ENCODE assay signal across 9 mouse cellular contexts in genomic region chr6:42351776-42352485, GRCm38 (mm10). TPM values are rescaled to one million over a fixed set of nuclear protein-coding genes. Genes with fewer than 3 reads are reported as not detected.
DNase-seq lines count a peak whose midpoint lies in the region; ATAC-seq and TF ChIP-seq lines count a peak whose summit lies in the region.
"Had no signal": no experiment of that assay in that cellular context is flagged by ENCODE, and none has a peak within 500 bp of the region (broad histone marks: within the 10 kb centered on the region; RNA-seq: fewer than 3 reads in every experiment).

No protein-coding gene starts in this region.

- 74% methylated on average over 7 of the region's 7 CpGs for WGBS in kidney, embryonic 14.5 days
- 88% methylated on average over 7 of the region's 7 CpGs for WGBS in limb, embryonic 11.5 days
- WGBS in midbrain, postnatal 0 days, result 86% methylated on average over 7 of the region's 7 CpGs

- no peaks in the 10 kb centered on the region for H3K9me3 ChIP-seq in kidney, embryonic 14.5 days (ENCODE audit: control insufficient read depth, low read length)
- no peaks in the 10 kb centered on the region for H3K9me3 ChIP-seq in limb, embryonic 11.5 days (ENCODE audit: control insufficient read depth, low read length)
- H3K9me3 ChIP-seq in midbrain, postnatal 0 days (ENCODE audit: low read length), result no peaks in the 10 kb centered on the region

- H3K4me3 ChIP-seq in kidney, embryonic 14.5 days (ENCODE audit: low read length), result peak overlapping the region; percentile 85; the same call in 1 of the 2 replicates
- peak overlapping the region; percentile 90 for H3K4me3 ChIP-seq in embryonic fibroblast, embryonic 13.5 days (ENCODE audit: insufficient read depth, low read length)
- no peak overlapping the region; the same call in 1 of the 2 replicates for H3K4me3 ChIP-seq in limb, embryonic 11.5 days (ENCODE audit: low read depth, low read length)
- no peak overlapping the region for H3K4me3 ChIP-seq in midbrain, postnatal 0 days (ENCODE audit: low read depth, low read length)

- H3K4me2 ChIP-seq in kidney, embryonic 14.5 days (replicated peaks; ENCODE audit: low read depth, low read length), result peak overlapping the region; percentile 73
- peak overlapping the region; percentile 82; the same call in 1 of the 2 replicates for H3K4me2 ChIP-seq in limb, embryonic 11.5 days (ENCODE audit: low read depth, severe bottlenecking)
- peak overlapping the region; percentile 92; the same call in 1 of the 2 replicates for H3K4me2 ChIP-seq in midbrain, postnatal 0 days (ENCODE audit: low read depth, low read length, poor library complexity, severe bottlenecking)

- H3K27me3 ChIP-seq in kidney, embryonic 14.5 days (ENCODE audit: control insufficient read depth, insufficient read depth, low read length), result no peaks in the 10 kb centered on the region
- H3K27me3 ChIP-seq in limb, embryonic 11.5 days (ENCODE audit: control insufficient read depth, insufficient read depth, low read length), result no peaks in the 10 kb centered on the region
- H3K27me3 ChIP-seq in midbrain, postnatal 0 days (ENCODE audit: insufficient read depth, low read length), result no peaks in the 10 kb centered on the region

- TF ChIP-seq POLR2A in embryonic fibroblast, embryonic 13.5 days (IDR thresholded peaks at IDR 0.05; ENCODE audit: low read depth, low read length), result peak; percentile 25; the same call in 1 of the 2 replicates

- H3K4me1 ChIP-seq in kidney, embryonic 14.5 days (ENCODE audit: control insufficient read depth, insufficient read depth, low read length), result peaks cover 29% of the 10 kb centered on the region
- peaks cover 22% of the 10 kb centered on the region for H3K4me1 ChIP-seq in embryonic fibroblast, embryonic 13.5 days (ENCODE audit: control insufficient read depth, insufficient read depth, low read length)
- H3K4me1 ChIP-seq in limb, embryonic 11.5 days (ENCODE audit: control insufficient read depth, insufficient read depth, low read length), result peaks cover 15% of the 10 kb centered on the region
- peaks cover 23% of the 10 kb centered on the region; the same call in 1 of the 2 replicates for H3K4me1 ChIP-seq in midbrain, postnatal 0 days (ENCODE audit: insufficient read depth, low read length)

- no peak overlapping the region for H3K27ac ChIP-seq in kidney, embryonic 14.5 days (ENCODE audit: low read depth, low read length)
- peak overlapping the region; percentile 90 for H3K27ac ChIP-seq in embryonic fibroblast, embryonic 13.5 days (ENCODE audit: insufficient read depth, low read length)
- no peak overlapping the region for H3K27ac ChIP-seq in limb, embryonic 11.5 days (replicated peaks; ENCODE audit: low read depth, low read length)
- no peak overlapping the region for H3K27ac ChIP-seq in midbrain, postnatal 0 days (ENCODE audit: low read depth, low read length)

- no peak for ATAC-seq in kidney, embryonic 14.5 days (ENCODE audit: low FRiP score, low TSS enrichment)
- no peak for ATAC-seq in limb, embryonic 11.5 days (ENCODE audit: insufficient number of reproducible peaks, low FRiP score, low TSS enrichment, low read depth)
- ATAC-seq in midbrain, postnatal 0 days (ENCODE audit: low FRiP score), result no peak

- H3K9ac ChIP-seq in kidney, embryonic 14.5 days (ENCODE audit: low read depth, low read length), result no peak overlapping the region
- no peak overlapping the region for H3K9ac ChIP-seq in limb, embryonic 11.5 days (ENCODE audit: low read length)
- H3K9ac ChIP-seq in midbrain, postnatal 0 days (replicated peaks; ENCODE audit: low read length, poor library complexity, severe bottlenecking), result no peak overlapping the region

- TF ChIP-seq CTCF in embryonic fibroblast, embryonic 13.5 days (IDR thresholded peaks at IDR 0.05; ENCODE audit: borderline replicate concordance, insufficient read depth, low read length), result no peak
- no peak for TF ChIP-seq CTCF in midbrain, postnatal 0 days (IDR thresholded peaks at IDR 0.05)

- DNase-seq in kidney, adult 18-20 months, result no peak
- DNase-seq in limb, embryonic 11.5 days (ENCODE audit: low spot score), result no peak
- DNase-seq in midbrain, postnatal 0 days (ENCODE audit: low spot score), result no peak
- no peak for DNase-seq in right cerebral cortex, adult 18-20 months
- no peak for DNase-seq in gastrocnemius, postnatal 10 days
- no peak for DNase-seq in left cerebral cortex, adult 18-20 months (ENCODE audit: low spot score in 2 of 2)

- H3K36me3 ChIP-seq in kidney, embryonic 14.5 days (ENCODE audit: control insufficient read depth, insufficient read depth, low read length), result peaks cover 49% of the 10 kb centered on the region
- H3K36me3 ChIP-seq in limb, embryonic 11.5 days (ENCODE audit: control insufficient read depth, insufficient read depth, low read length), result peaks cover 12% of the 10 kb centered on the region
- H3K36me3 ChIP-seq in midbrain, postnatal 0 days (ENCODE audit: insufficient read depth, low read length), result peaks cover 12% of the 10 kb centered on the region

RNA-seq across cellular contexts. Expression of gene Zyx, which starts 2.5 kb away (rescaled TPM):
- 87.0 and 118 TPM in 2 replicates for polyA plus RNA-seq in kidney, embryonic 14.5 days (2014; fragmentation: Nextera tagmentation; extraction: Ambion mirVana)
- polyA plus RNA-seq in embryonic fibroblast, embryonic 13.5 days (2011; ENCODE audit: insufficient read length, low read depth, missing spikeins), result 250 and 305 TPM in 2 replicates
- polyA plus RNA-seq in limb, embryonic 11.5 days (2014; fragmentation: Nextera tagmentation; extraction: Ambion mirVana), result 97.7 and 101 TPM in 2 replicates
- 47.3 and 71.7 TPM in 2 replicates for total RNA-seq in midbrain, postnatal 0 days (2014; rRNA removed)
- polyA plus RNA-seq in midbrain, postnatal 0 days (2015; fragmentation: Nextera tagmentation; extraction: Ambion mirVana), result 60.5 and 62.7 TPM in 2 replicates
- total RNA-seq in gastrocnemius, postnatal 10 days (2021), result 10 to 100 TPM; 49.8 to 58.8 TPM
- total RNA-seq in left cerebral cortex, adult 18-20 months (2021), result 10 to 100 TPM; 48.9 to 51.2 TPM

RNA-seq across cellular contexts. Expression of gene Epha1, which starts 21.1 kb away (rescaled TPM):
- 3.1 and 3.3 TPM in 2 replicates for polyA plus RNA-seq in kidney, embryonic 14.5 days (2014; fragmentation: Nextera tagmentation; extraction: Ambion mirVana)
- 2.1 and 5.2 TPM in 2 replicates for polyA plus RNA-seq in embryonic fibroblast, embryonic 13.5 days (2011; ENCODE audit: insufficient read length, low read depth, missing spikeins)
- 2.5 and 4.6 TPM in 2 replicates for polyA plus RNA-seq in limb, embryonic 11.5 days (2014; fragmentation: Nextera tagmentation; extraction: Ambion mirVana)
- total RNA-seq in midbrain, postnatal 0 days (2014; rRNA removed), result 0.71 and 1.1 TPM in 2 replicates
- 0.58 and 0.74 TPM in 2 replicates for polyA plus RNA-seq in midbrain, postnatal 0 days (2015; fragmentation: Nextera tagmentation; extraction: Ambion mirVana)
- under 1 TPM; 0.35 to 0.36 TPM for total RNA-seq in gastrocnemius, postnatal 10 days (2021)
- under 1 TPM in 1 of 2 experiments, not detected in 1; 0.23 TPM for total RNA-seq in left cerebral cortex, adult 18-20 months (2021)

RNA-seq across cellular contexts. Expression of gene Fam131b, which starts 27.5 kb away (rescaled TPM):
- polyA plus RNA-seq in kidney, embryonic 14.5 days (2014; fragmentation: Nextera tagmentation; extraction: Ambion mirVana), result 0.05 and 0.11 TPM in 2 replicates
- 5.7 and 6.7 TPM in 2 replicates for polyA plus RNA-seq in embryonic fibroblast, embryonic 13.5 days (2011; ENCODE audit: insufficient read length, low read depth, missing spikeins)
- polyA plus RNA-seq in limb, embryonic 11.5 days (2014; fragmentation: Nextera tagmentation; extraction: Ambion mirVana), result 0.85 and 0.89 TPM in 2 replicates
- 55.6 and 59.6 TPM in 2 replicates for total RNA-seq in midbrain, postnatal 0 days (2014; rRNA removed)
- 5.6 and 6.0 TPM in 2 replicates for polyA plus RNA-seq in midbrain, postnatal 0 days (2015; fragmentation: Nextera tagmentation; extraction: Ambion mirVana)
- total RNA-seq in gastrocnemius, postnatal 10 days (2021), result 1 to 10 TPM in 1 of 2 experiments, under 1 TPM in 1; 0.85 to 1.2 TPM
- total RNA-seq in left cerebral cortex, adult 18-20 months (2021), result 100 to 1,000 TPM; 115 to 123 TPM
- polyA plus RNA-seq: erythroblast, embryonic 14.5 days had no signal

RNA-seq across cellular contexts. Expression of gene Tas2r143, which starts 48.1 kb away (rescaled TPM):
- polyA plus RNA-seq in kidney, embryonic 14.5 days (2014; fragmentation: Nextera tagmentation; extraction: Ambion mirVana), result not detected in 2 replicates
- polyA plus RNA-seq in embryonic fibroblast, embryonic 13.5 days (2011; ENCODE audit: insufficient read length, low read depth, missing spikeins), result not detected in 2 replicates
- not detected in 2 replicates for polyA plus RNA-seq in limb, embryonic 11.5 days (2014; fragmentation: Nextera tagmentation; extraction: Ambion mirVana)
- not detected in 2 replicates for total RNA-seq in midbrain, postnatal 0 days (2014; rRNA removed)
- not detected in 2 replicates for polyA plus RNA-seq in midbrain, postnatal 0 days (2015; fragmentation: Nextera tagmentation; extraction: Ambion mirVana)
- not detected for total RNA-seq in gastrocnemius, postnatal 10 days (2021)
- not detected for total RNA-seq in left cerebral cortex, adult 18-20 months (2021)
- polyA plus RNA-seq: erythroblast, embryonic 14.5 days had no signal

RNA-seq across cellular contexts. Expression of gene Tas2r135, which starts 53.3 kb away (rescaled TPM):
- polyA plus RNA-seq in kidney, embryonic 14.5 days (2014; fragmentation: Nextera tagmentation; extraction: Ambion mirVana), result not detected in 2 replicates
- polyA plus RNA-seq in embryonic fibroblast, embryonic 13.5 days (2011; ENCODE audit: insufficient read length, low read depth, missing spikeins), result not detected in 2 replicates
- polyA plus RNA-seq in limb, embryonic 11.5 days (2014; fragmentation: Nextera tagmentation; extraction: Ambion mirVana), result not detected in 2 replicates
- not detected in 2 replicates for total RNA-seq in midbrain, postnatal 0 days (2014; rRNA removed)
- not detected in 2 replicates for polyA plus RNA-seq in midbrain, postnatal 0 days (2015; fragmentation: Nextera tagmentation; extraction: Ambion mirVana)
- total RNA-seq in gastrocnemius, postnatal 10 days (2021), result not detected
- not detected for total RNA-seq in left cerebral cortex, adult 18-20 months (2021)
- polyA plus RNA-seq: erythroblast, embryonic 14.5 days had no signal

Comparison
In these comparisons a context has a peak if more than half of its experiments do, and no peak if none do; other contexts are left out.
1. H3K4me3 ChIP-seq: peak in kidney, embryonic 14.5 days (single experiment) and embryonic fibroblast, embryonic 13.5 days (single experiment); none in limb, embryonic 11.5 days (single experiment) and midbrain, postnatal 0 days (single experiment).
2. Peak in every context shown above with its lines, with median percentiles within 50 percentile points of each other: H3K4me2 ChIP-seq.